Mouse (Mus musculus): ENCODE measurements around the gene Mllt10. TPM values are rescaled to one million over a fixed set of nuclear protein-coding genes. Genes with fewer than 3 reads are reported as not detected.
A peak's percentile ranks its signal among the peaks of the same experiment; 100 is the strongest.

The Mllt10 gene
- polyA plus RNA-seq, 1 experiment from 2014 or later, result 55.5 TPM

- H3K4me3 ChIP-seq (replicated peaks), result peak overlapping the region; percentile 63
Observed at GRCm38 (mm10) chr2:18027448-18028139, 27.4 kb upstream of the Mllt10 start.

GRCm38 (mm10) chr2:18028140-18029021 lies 26.7 kb upstream of the Mllt10 start:
- Histone ChIP-seq H3K36me3 (no peaks in the 10 kb centered on the region), H3K27ac (peak overlapping the region; percentile 99), H3K4me2 (replicated peaks) (peak overlapping the region; percentile 94), H3K4me1 (replicated peaks) (peaks cover 9% of the 10 kb centered on the region), H3K9ac (peak overlapping the region; percentile 84), H3K27me3 (replicated peaks) (no peaks in the 10 kb centered on the region), H3K4me3 (replicated peaks) (peak overlapping the region; percentile 63), H3K9me3 (no peaks in the 10 kb centered on the region)
- under 1% methylated on average over 61 of the region's 61 CpGs for WGBS
- ATAC-seq, result peak; percentile 79

More at GRCm38 (mm10) chr2:18027448-18028139, 27.4 kb upstream of the Mllt10 start:
- H3K9me3 ChIP-seq, result no peaks in the 10 kb centered on the region
- H3K4me2 ChIP-seq (replicated peaks), result peak overlapping the region; percentile 94
- no peaks in the 10 kb centered on the region for H3K36me3 ChIP-seq
- H3K27me3 ChIP-seq (replicated peaks), result no peaks in the 10 kb centered on the region
- ATAC-seq, result peak; percentile 92
- peaks cover 9% of the 10 kb centered on the region for H3K4me1 ChIP-seq (replicated peaks)
- WGBS, result under 1% methylated on average over 44 of the region's 44 CpGs
- peak overlapping the region; percentile 84 for H3K9ac ChIP-seq
- peak overlapping the region; percentile 99 for H3K27ac ChIP-seq

DNA sequence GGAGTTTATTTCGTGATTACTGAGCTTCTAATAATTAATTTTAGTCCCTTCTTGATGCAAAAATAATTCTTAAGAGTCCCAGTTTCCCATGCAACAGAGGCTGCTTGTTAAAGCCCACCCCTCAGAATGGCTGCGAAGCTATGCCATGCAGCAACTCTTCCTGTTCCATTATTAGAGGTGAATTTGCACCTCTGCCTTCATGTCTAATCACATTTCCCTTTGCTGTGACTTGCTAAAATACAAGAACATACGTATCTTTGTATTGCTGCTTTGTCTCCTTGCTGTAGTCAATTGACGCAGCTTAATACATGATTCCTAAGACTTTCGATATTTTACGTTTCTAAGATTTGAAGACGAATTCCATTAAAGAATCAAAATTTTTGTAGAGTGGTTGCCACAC lies 25.4 kb upstream of the Mllt10 start:
- Histone ChIP-seq H3K4me1 (replicated peaks) (peaks cover 9% of the 10 kb centered on the region), H3K36me3 (no peaks in the 10 kb centered on the region), H3K4me2 (replicated peaks) (no peak overlapping the region), H3K27me3 (replicated peaks) (no peaks in the 10 kb centered on the region), H3K9ac (no peak overlapping the region), H3K9me3 (no peaks in the 10 kb centered on the region), H3K27ac (no peak overlapping the region), H3K4me3 (replicated peaks) (no peak overlapping the region)
- WGBS, result 92% methylated on average over 7 of the region's 7 CpGs
- ATAC-seq, result no peak

DNA sequence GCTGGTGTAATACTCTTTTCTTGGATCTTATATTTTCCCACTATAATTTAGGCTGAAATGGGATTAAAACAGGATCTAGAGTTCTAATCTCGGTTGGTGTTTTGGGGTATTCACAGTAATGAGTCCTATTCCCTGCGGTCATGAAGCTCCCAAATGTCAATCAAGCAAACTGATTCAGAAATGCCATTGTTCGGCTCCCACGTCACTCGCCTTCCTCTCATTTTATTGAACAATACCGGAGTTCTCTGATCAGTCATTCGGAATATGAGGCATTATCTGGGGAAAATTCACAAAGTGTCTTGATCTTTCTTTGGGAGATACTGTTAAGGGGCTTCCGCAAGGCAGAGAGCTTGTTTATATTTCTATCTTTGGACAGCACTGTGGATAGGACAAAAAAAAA lies 24.5 kb upstream of the Mllt10 start:
- no peak overlapping the region for H3K4me3 ChIP-seq (replicated peaks)
- H3K4me2 ChIP-seq (replicated peaks), result peak overlapping the region; percentile 93; the same call in 1 of the 2 replicates
- H3K4me1 ChIP-seq (replicated peaks), result peaks cover 9% of the 10 kb centered on the region
- H3K36me3 ChIP-seq, result no peaks in the 10 kb centered on the region
- H3K27me3 ChIP-seq (replicated peaks), result no peaks in the 10 kb centered on the region
- 76% methylated on average over 8 of the region's 8 CpGs for WGBS
- H3K9ac ChIP-seq, result no peak overlapping the region
- ATAC-seq, result no peak
- H3K9me3 ChIP-seq, result no peaks in the 10 kb centered on the region
- H3K27ac ChIP-seq, result no peak overlapping the region

DNA sequence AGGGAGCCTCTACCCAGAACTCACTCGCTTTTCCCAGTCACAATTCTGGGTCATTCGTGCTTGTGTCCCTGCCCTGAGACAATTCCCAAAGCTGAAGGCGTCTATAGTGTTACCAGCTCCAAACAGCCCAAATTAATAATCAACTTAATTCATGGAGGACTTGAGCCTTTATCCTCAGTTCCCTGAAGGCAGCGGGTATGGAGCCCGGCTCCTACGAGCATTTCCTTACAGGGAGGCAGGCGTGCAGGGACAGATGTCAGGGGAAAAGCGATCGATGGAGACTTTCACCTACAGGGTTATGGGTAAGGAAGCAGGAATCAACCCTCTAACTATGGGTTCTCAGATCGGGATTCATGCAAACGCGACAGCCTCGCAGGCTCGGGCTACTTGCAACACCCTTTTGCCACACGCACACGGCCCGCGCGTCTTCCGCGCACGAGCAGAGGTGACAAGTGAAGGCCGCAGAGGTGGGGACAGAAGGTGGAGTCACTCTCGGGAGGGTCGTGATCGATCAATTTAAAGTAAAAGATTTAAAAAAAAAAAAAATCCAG lies 23.7 kb upstream of the Mllt10 start:
- Histone ChIP-seq H3K36me3 (no peaks in the 10 kb centered on the region), H3K4me3 (replicated peaks) (peak overlapping the region; percentile 40), H3K4me1 (replicated peaks) (peaks cover 9% of the 10 kb centered on the region), H3K27ac (no peak overlapping the region), H3K27me3 (replicated peaks) (no peaks in the 10 kb centered on the region), H3K9me3 (no peaks in the 10 kb centered on the region), H3K4me2 (replicated peaks) (peak overlapping the region; percentile 93), H3K9ac (peak overlapping the region; percentile 70)
- no peak for ATAC-seq
- 13% methylated on average over 26 of the region's 26 CpGs for WGBS

DNA sequence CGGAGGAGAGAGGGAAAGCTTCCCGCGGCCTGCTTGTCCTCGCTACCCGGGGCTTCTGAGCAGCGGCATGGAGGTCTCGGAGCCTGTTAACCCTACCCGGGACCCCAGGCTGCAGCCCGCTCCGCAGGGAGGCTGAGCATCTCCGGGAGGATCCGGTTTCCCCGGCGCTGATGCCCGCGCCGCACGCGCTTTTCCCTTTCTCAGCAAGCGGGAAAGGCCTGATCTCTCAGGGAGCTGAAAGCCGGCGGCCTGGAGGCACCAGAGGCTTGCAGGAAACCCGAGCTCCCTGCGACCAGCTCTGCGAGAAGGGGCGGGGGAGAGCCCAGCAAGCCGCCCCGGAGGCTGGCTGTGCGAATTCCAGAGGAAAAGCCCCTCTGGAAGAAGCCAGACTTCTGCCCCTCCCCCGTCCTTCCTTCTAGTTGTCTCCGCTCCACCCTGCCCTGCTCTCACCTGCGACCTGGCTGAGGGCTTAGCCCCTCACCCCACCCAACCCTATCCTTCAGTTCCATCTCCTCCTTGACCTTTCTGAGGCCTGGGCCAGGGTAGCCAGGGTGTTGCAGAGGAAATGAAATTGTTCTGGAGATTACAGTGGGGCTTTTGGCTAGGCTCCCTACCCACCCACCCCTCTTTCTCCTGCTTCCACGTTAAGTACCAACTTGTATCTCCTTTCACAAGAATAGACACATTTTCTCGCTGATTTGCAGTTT lies 23.1 kb upstream of the Mllt10 start:
- H3K4me1 ChIP-seq (replicated peaks), result peaks cover 7% of the 10 kb centered on the region
- peak overlapping the region; percentile 93 for H3K4me2 ChIP-seq (replicated peaks)
- H3K36me3 ChIP-seq, result no peaks in the 10 kb centered on the region
- no peak for ATAC-seq
- H3K9ac ChIP-seq, result peak overlapping the region; percentile 70
- peak overlapping the region; percentile 40 for H3K4me3 ChIP-seq (replicated peaks)
- 0 out of 2 replicates have a peak overlapping the region, but pooled peaks have one; percentile 36 for H3K27ac ChIP-seq
- no peaks in the 10 kb centered on the region for H3K9me3 ChIP-seq
- no peaks in the 10 kb centered on the region for H3K27me3 ChIP-seq (replicated peaks)
- 5% methylated on average over 33 of the region's 34 CpGs for WGBS

DNA sequence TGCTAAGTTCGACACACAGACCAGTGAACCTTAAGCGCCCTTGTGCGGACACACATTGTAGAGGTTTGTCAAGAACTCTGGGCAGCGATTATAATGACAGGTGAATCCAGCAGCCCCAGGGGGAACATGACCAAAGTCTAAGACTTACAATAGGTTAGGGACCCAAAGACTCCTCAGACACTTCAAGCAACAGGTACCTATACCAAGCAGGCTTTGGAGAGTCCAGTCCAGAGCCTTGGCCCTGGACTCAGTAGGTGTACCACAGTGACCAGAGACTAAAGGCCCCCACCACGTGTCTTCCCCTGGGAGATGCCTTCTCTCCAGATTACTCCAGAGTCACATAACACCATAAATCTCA lies 22.5 kb upstream of the Mllt10 start:
- H3K4me2 ChIP-seq (replicated peaks), result peak overlapping the region; percentile 93; the same call in 1 of the 2 replicates
- H3K9ac ChIP-seq, result no peak overlapping the region
- no peaks in the 10 kb centered on the region for H3K9me3 ChIP-seq
- H3K36me3 ChIP-seq, result no peaks in the 10 kb centered on the region
- WGBS, result 83% methylated on average over 5 of the region's 5 CpGs
- peaks cover 7% of the 10 kb centered on the region for H3K4me1 ChIP-seq (replicated peaks)
- H3K27me3 ChIP-seq (replicated peaks), result no peaks in the 10 kb centered on the region
- H3K27ac ChIP-seq, result no peak overlapping the region
- no peak overlapping the region for H3K4me3 ChIP-seq (replicated peaks)
- no peak for ATAC-seq

- Histone ChIP-seq H3K9me3 (no peaks in the 10 kb centered on the region), H3K4me3 (replicated peaks) (no peak overlapping the region), H3K27ac (no peak overlapping the region), H3K4me1 (replicated peaks) (peaks cover 7% of the 10 kb centered on the region), H3K36me3 (no peaks in the 10 kb centered on the region), H3K4me2 (replicated peaks) (no peak overlapping the region), H3K27me3 (replicated peaks) (no peaks in the 10 kb centered on the region), H3K9ac (no peak overlapping the region)
- no peak for ATAC-seq
- 69% methylated on average over 10 of the region's 10 CpGs for WGBS
Observed at GRCm38 (mm10) chr2:18033166-18034108, 21.6 kb upstream of the Mllt10 start.

DNA sequence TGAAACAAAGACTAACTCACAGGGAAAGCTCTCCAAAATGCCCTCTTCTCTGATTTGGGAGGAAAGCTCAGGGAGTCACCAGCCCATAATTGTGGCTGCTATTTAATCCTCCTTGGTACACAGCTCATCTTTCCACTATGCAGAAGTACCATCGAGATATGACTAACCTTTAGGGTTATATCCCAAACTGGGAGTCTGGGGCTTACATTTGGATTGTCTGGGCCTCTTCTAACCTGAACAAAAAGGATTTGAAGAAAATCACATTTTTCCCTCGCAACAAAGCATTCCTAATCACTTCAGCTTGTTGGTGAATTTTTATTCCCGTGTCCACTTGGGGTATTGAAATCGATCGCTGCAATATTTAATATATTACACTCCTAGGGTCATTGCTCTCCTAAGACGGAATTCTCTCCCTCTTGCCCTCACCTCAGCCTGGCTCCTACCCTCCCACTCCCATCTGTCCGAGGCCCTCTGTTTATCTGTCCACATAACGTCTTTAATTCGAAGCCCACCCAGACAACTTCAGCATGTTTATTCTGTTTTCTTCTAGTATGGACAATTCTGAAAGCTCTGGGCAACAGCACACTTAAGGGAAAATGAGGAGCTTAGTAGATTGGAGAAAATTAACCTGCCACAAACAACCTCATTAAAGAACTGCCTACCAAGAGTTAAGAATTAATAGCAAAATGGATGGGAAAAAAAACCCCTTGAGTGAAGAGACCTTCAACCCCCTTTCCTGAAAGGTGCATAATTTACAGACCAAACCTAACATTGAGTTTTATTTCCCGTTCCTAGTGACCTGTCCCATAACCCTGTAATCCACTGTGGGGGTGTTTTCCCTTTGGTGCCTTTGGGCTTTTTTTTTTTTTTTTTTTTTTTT lies 20.4 kb upstream of the Mllt10 start:
- Histone ChIP-seq H3K4me3 (replicated peaks) (no peak overlapping the region), H3K4me2 (replicated peaks) (no peak overlapping the region), H3K4me1 (replicated peaks) (peaks cover 12% of the 10 kb centered on the region), H3K27ac (no peak overlapping the region), H3K36me3 (no peaks in the 10 kb centered on the region), H3K9ac (no peak overlapping the region), H3K27me3 (replicated peaks) (no peaks in the 10 kb centered on the region), H3K9me3 (no peaks in the 10 kb centered on the region)
- WGBS, result 75% methylated on average over 10 of the region's 10 CpGs
- ATAC-seq, result no peak

- Histone ChIP-seq H3K4me3 (replicated peaks) (no peak within 1 kb of the TSS), H3K4me2 (replicated peaks) (no peak within 1 kb of the TSS), H3K27me3 (replicated peaks) (no peaks in the 10 kb centered on the region), H3K9me3 (no peaks in the 10 kb centered on the region), H3K4me1 (replicated peaks) (peaks cover 24% of the 10 kb centered on the region), H3K36me3 (no peaks in the 10 kb centered on the region), H3K9ac (no peak within 1 kb of the TSS), H3K27ac (no peak within 1 kb of the TSS)
- WGBS, result 78% methylated on average over 2 of the region's 2 CpGs
- no peak for ATAC-seq
Observed at GRCm38 (mm10) chr2:18037491-18037890, 17.5 kb upstream of the Mllt10 start, which contains the start of gene A930004D18Rik. TSS of gene A930004D18Rik (minus strand) at chr2:18037737.
